In the genomic region with DNA sequence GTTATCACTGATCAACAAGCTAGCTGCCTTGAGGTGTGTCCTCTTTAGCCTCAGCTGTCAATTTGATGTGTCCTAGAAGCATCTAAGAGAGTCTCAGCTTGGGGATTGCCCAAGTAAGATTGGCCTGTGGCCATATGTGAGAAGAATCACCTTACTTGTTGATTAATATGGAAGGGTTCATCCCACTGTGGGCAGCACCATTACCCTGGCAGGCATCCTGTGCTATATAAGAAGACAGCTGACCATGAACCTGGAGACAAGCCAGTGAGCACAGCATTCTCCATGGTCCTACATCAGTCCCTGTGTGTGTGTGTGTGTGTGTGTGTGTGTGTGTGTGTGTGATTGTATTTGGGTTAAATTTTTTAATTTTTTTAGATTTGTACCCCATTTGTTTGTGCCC, we compare ENCODE assay signal across 16 mouse cellular contexts.
"Had no signal": no experiment of that assay in that cellular context is flagged by ENCODE, and none has a peak within 500 bp of the region (broad histone marks: within the 10 kb centered on the region; RNA-seq: fewer than 3 reads in every experiment).

No protein-coding gene starts in this region.

- H3K27ac ChIP-seq: lung, embryonic 15.5 days; macrophage; midbrain, embryonic 13.5 days; midbrain, embryonic 15.5 days; neural tube, embryonic 12.5 days had no signal

- H3K36me3 ChIP-seq: lung, embryonic 15.5 days; midbrain, embryonic 13.5 days; midbrain, embryonic 15.5 days; neural tube, embryonic 12.5 days had no signal

- H3K9me3 ChIP-seq: lung, embryonic 15.5 days; midbrain, embryonic 13.5 days; midbrain, embryonic 15.5 days; neural tube, embryonic 12.5 days had no signal

- H3K27me3 ChIP-seq: midbrain, embryonic 13.5 days; midbrain, embryonic 15.5 days; neural tube, embryonic 12.5 days had no signal

- H3K4me2 ChIP-seq: lung, embryonic 15.5 days; midbrain, embryonic 11.5 days; midbrain, embryonic 13.5 days; midbrain, embryonic 15.5 days; neural tube, embryonic 12.5 days had no signal

- DNase-seq: liver, postnatal 0 days; lung, adult 2 months; lung, postnatal 14 days; lung, postnatal 36 days; right cerebral cortex, postnatal 14 days; spleen, adult 18-20 months; thymus, adult 18-20 months; thymus, postnatal 14 days; thymus, postnatal 36 days had no signal

- H3K4me1 ChIP-seq: lung, embryonic 15.5 days; midbrain, embryonic 13.5 days; midbrain, embryonic 15.5 days; neural tube, embryonic 12.5 days had no signal

- H3K4me3 ChIP-seq: lung, embryonic 15.5 days; midbrain, embryonic 13.5 days; midbrain, embryonic 15.5 days; neural tube, embryonic 12.5 days had no signal

- ATAC-seq: liver, postnatal 0 days; lung, postnatal 0 days; midbrain, embryonic 13.5 days; midbrain, embryonic 15.5 days had no signal

- H3K9ac ChIP-seq: liver, postnatal 0 days; lung, embryonic 15.5 days; midbrain, embryonic 13.5 days; midbrain, embryonic 15.5 days; neural tube, embryonic 12.5 days had no signal
